Mouse (Mus musculus) c-Kit-positive CD71-positive TER-119-positive erythroid progenitor cells, embryonic 14.5 days (primary cell): Measurements from ENCODE around the gene Catsperz.
A peak's percentile ranks its signal among the peaks of the same experiment; 100 is the strongest.

Experiments
- DNase-seq: peaks from one replicate; pipeline ENCODE4 v3.0.0-alpha.2; 2013; ENCODE audit warnings: low spot score

Gene Catsperz

DNA sequence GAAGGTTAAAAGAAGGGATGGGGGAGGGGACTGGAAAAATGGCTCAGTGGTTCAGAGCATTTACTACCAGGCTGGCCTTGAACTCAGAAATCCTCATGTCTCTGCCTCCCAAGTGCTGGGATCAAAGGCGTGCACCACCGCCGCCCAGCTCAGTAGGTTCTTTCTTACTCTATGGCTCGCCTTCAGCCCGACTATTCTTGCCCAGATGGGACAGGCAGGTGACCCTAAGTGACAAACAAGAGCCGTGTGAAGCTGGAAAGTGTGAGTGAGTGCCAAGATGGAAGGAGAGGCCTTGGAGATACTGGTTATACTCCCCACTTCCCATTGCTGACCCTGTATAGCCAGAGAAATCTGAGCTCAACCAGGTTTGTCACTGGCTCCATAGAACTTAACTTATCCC lies 18.5 kb upstream of the Catsperz start:
- no peak for DNase-seq

DNA sequence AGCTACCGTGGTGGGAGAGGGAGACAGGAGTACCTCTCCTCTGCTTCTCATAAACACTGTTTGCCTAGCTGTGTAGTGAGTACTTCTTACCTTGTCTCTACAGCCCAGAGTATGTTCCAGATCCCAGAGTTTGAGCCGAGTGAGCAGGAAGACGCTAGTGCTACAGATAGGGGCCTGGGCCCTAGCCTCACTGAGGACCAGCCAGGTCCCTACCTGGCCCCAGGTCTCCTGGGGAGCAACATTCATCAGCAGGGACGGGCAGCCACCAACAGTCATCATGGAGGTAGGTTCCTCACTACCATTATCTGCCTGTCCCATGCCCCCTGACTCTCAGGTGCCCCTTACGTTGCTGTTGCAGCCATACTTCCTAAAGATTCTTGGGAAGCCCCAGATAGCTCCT lies 17.6 kb upstream of the Catsperz start:
- no peak for DNase-seq

DNA sequence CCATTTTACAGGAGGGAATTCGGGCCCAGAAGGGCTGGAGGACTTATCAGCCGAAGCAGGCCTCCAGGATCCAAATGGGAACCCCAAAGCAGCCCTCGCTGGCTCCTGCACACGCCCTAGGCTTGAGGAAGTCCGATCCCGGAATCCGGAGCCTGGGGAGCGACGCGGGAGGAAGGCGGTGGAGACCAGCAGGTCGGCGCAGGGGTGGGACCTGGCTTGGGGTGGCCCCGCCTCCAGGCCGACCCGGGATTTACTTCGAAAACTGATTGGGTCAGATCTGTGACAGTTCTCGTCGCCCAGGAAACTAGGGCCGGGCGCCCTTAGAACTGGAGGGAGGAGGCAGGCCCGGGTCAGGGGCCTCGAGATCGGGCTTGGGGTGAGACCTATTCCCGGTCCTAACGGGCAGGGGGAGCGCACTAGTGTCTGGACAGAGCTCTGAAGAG lies 17.1 kb upstream of the Catsperz start, which contains the start of gene Gpr137:
Gene Gpr137 (minus strand): TSS at position 232 of the 443 bp plus-strand sequence.
- peak; percentile 92 for DNase-seq

DNA sequence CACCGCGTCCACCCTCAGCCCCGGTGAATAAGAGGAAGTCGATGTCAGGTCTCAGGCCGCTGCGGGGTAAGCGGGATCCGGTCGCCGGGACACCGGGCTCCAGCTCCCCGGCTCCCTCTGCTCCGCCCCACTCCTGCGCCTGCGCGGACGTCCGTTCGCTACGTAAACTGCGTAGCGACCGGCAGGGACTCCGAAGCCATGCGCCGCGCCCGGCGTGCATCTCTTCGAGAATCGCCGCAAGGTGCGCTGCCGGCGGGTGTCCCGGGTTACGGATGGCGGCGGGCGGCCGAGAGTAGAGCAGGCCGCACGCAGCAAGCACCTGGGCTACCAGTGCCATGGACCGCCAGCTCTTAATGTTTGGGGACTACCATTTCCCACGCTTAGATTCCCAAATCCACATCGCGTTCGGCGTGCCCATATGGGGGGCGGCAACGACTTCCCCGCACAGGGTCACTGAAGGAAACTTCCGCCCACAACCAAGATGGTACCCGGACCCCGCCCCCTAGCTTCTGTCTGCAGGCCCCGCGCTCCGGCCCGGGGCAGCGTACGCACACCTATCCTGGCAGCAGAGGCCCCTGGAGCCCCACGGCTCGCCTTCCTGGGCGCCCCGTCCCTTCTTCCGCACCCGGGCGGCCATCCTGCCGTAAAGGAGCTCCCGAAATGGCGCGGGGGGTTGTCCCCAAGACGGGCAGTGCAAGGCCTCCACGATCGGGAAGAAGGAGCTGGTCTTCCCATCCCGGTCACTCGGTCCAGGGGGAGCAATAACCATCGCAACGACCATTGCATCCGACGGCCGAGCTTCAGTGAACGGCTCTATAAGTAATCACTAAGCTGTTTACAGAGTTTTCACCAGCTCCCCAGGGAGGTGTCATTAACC lies 16.4 kb upstream of the Catsperz start, which contains the start of gene Bad:
Gene Bad (plus strand): TSS at position 490 of the 877 bp plus-strand sequence.
- DNase-seq = peak; percentile 93

DNA sequence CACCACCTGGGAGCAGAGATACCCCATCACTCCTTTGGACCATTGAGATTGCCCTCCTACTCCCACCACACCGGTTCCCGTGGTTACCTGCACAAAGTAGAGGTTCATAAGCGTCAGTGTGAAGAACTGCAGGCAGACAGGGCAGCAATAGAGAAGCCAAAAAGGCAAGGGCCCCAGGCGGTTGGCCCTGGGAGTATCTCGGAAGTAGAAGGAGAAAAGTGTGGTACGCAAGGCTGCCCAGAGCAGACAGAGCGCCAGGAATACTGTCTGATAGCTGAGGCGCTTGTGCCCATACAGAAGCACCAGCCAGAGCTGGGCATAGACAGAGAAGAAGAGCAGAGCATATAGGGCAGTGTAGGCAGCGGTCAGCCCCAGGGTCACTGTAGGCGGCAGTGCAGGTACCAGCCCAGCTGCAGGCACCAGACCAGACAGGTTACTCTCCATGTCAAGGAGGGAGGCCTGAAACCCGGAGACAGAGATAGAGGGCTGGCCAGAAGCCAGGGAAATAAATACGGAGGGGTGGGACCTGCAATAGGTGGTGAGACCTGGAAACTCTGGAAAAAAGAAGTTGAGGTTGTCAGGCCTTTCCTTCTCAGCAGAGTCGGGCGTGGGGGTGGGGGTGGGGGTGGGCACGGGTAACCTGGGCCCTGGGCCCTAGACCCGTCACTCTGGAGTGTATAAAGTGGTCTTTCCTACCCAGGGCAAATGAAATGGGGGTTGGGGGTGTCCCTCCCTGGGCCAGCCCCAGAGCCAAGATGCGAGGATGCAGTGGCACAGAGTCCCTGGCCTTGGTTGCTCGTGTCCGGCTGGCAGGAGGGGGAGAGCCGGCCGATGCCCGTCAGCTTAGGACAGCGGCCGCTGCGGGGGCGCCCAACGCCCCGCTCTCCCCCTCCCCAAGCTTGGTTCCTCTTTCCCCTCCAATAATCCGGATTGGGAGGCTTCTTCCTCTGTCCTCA lies 15.5 kb upstream of the Catsperz start:
- no peak for DNase-seq

DNA sequence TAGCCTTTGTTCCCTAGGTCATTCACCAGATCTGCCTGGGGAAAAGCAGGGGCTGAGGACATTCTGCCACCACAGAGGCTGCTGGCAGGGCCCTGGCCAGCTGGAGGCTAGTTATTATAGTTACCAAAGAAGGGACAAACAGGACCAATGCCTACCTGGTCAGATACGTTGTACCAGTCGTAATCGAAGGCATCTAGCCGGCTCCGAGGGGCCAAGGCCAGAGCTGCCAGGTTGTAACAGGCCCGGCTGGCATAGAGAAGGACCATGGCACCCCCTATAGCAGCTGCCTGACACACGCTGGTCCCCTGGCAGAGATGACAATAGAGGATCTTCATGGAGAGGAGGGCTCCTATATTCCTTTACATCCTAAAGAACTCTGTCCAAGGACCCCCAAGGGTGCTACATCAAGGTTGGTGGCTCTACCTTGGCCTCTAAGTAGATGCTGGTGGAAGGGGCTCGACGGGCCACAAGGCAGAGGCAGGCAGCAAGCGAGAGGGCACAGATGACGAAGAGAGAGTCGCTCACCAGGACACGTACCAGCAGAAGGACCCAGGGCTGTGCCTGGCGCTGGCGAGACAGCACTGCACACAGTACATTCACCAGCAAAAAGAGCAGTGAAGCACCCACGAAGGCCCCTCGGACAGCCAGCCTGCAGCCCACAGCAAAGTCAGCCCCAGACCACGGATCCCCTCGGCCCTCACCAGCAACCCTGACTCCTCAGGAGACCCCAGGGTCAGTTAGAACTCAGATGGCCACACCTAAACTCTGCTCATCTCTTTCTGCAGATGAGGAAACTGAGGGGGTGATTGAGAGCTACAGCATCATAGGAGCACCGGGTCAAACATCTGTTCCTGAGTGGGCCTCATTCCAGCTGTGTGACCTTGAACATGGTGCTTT lies 14.2 kb upstream of the Catsperz start:
- DNase-seq = no peak

DNA sequence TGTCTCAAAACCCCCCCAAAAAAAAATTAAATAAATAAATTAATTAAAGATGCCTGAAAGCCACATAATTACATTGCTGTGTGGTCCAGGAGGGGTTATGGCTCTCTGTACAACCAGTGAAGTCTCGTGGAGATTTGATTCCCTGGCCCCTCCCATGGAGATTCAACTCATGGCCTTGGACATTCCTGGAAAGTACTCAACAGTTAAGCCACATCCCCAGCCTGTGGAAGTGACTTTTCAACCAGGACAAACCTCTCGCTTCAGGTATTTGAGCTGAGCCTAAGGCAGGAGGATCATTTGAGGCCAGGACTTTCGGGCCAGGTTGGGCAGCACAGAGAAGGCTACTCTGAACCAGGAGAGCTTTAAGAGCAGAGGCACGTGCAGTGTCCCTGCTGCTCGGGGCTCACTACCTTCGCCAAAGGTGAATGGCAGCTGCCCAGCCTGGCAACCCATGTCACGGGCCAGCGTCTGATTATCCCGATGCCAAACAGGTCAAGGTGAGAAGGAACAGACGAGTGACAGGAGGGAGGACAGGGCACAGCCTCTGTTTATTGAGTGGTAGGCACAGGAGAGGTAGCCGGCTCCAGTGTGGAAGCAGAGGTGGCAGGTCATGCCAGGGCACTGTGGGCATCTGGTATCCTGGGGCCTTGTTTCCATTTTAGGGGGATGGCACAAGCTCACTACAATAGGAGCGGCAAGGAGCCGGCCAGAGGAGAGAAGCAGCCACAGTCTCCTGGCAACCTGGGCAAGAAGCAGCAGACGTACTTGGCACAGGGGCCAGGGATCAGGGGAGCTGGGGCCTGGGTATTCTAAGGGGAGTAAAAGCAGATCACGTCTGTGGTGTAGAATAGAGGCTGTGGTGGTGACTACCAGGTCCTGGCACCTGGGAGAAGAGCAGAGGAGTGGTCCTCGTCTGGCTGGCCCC lies 12.6 kb upstream of the Catsperz start:
- DNase-seq = no peak

DNA sequence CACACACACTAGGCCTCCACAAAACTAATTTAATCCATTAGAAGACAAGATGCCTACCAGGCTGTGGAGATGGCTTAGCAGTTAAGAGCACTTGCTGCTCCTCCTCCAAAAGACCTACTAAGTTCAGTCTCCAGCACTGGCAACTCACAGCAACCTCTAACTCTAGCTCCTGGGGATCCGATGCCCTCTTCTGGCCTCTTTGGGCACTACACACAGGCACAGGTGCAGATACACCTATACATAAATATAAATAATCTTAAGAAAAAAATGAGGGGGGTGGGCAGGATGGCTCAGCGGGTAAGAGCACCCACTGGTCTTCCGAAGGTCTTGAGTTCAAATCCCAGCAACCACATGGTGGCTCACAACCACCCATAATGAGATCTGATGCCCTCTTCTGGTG lies 11.1 kb upstream of the Catsperz start:
- peak; percentile 31 for DNase-seq

DNA sequence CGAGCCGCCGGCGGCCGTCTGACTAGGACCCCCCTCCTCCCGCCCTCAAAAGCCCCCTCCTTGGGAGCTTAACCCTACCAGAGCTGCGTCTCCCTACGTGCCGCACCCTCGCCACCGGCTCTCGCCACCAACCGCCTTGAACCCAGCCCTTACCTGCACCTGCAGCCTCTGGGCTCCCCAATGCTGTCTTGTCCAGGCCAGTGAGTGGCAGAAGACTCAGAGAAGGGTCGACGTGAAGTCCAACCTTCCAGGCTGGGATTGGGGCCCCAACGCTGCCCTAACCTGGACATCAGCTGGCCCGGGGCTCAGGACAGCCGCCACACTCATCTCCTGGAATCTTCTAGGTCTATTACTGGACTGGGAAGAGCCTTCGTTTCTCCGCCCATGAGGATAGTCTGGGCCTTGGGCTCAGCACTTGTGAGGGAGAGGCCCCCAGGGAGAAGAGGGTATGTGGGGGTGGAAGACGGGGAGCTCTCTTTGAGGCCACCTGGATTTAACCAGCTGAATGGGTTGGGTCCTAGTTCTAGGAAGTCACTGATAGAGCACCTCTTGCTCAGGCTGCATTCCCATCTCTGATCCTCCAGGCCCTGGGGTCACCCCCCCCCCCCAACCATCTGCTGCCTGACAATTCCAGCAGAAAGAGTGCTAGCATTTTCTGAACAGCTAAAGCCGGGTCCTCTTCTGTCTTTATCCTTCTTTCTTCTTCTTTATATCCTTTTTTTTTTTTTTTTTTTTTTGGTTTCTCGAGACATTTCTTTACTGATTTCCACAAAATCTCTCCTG lies 9.2 kb upstream of the Catsperz start, which contains the start of gene Kcnk4:
Gene Kcnk4 (minus strand): TSS at position 321 of the 783 bp plus-strand sequence.
- DNase-seq = no peak

DNA sequence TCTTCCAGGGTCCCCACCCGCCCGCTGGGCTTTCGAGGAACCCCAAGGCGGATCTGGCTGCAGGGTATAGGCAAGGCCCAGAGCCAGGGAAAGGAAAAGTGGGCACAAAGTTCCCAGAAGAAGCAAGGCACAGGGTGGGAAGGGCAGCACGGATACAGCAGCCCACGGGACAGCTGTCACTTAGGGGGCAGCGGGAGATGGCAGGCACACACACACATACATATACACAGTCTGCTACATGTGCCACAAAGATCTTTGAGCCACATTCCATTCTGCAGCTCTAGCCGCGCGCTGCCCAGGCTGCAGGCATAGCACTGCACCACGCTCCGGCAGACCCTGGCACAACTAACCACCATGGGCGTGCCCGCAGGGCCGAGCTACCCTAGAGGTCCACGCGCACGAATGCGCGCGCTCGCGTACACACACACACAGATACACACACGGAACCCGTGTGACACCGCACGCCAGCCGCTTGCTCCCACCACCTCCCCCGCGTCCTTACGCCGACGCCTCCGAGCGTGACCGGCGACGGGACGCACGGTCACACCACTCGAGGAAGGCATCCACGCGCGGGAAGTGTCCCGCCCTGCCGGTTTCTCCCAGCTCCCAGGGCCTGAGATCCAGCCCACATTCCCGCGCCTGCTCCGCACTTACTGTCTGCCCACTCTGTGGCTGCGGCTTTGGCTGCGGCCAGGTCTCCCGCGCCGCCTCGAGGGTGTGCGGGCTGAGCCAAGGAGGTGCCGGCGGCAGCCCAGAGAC lies 8.4 kb upstream of the Catsperz start:
- no peak for DNase-seq

DNA sequence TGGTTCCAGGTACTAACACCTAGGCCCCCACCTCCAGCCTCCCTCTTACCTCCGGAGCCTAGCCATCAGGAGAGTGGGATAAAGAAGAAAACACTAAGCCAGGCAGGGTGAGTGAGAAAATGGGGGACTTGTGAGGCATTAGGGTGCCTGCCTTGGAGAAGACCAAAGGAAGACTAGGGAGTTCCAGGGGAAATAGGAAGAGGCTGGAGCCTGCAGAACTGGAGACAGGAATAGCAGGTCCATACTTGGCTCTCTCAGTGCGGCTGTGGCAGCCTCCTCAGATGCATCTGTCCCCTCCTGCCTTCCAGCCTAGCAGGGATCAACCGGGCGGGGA lies 7.9 kb upstream of the Catsperz start:
- DNase-seq = no peak

DNA sequence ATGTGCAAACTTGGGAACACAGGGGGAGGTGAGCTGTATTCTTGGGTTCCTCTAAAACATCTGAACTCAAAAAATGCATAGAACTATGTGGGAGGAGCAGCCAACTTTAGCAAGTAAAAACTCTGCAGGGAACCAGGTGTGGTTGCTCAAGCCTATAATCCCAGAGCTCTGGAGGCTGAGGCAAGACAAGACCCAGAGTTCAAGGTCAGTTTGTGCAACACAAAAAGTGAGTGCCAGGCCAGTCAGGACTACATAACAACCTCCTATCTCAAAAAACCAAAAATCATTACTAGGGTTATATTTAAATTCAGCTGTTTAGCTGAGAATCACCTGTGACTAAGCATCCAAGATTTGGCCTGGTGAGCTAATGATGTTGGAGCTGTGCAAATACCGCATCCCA lies 6.8 kb upstream of the Catsperz start:
- DNase-seq = no peak

DNA sequence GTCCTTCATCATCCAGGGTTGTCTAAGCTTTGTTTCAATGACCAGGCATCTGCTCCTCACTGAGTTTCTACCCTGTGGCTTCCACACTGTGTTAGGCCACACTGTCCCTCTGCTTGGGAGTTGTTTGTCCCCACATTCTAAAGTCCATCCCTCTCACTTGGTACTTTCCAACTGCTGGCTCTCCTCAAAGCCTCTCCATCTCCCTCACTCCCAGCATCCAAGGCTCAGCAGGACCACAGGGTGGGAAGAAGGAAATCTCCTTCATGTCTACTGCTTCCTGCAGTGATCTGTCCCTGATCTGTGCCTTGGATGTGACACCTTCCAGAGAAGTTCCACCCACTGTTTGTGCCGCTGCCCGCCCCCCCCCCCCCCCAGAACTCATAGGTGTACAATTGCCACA lies 5.8 kb upstream of the Catsperz start:
- no peak for DNase-seq

DNA sequence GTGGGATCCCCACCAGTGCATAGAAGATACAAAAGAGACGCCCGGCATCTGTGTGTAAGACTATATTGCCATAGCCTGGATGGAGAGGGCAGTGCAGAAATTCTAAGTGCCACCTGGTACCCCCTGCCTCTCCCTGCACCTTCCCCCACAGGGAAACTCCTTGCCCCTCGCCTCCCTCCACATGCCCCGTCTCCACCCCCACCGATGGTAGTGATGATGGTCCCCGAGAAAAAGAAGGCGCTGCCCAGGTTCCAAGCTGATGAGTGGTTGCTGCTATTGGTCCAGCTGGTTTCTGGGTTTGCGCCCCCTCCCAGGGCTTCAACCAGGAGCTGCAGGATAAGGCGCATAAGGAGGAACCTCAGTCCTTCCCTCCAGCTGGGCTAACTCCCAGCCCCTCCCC lies 2.9 kb upstream of the Catsperz start:
- no peak for DNase-seq

DNA sequence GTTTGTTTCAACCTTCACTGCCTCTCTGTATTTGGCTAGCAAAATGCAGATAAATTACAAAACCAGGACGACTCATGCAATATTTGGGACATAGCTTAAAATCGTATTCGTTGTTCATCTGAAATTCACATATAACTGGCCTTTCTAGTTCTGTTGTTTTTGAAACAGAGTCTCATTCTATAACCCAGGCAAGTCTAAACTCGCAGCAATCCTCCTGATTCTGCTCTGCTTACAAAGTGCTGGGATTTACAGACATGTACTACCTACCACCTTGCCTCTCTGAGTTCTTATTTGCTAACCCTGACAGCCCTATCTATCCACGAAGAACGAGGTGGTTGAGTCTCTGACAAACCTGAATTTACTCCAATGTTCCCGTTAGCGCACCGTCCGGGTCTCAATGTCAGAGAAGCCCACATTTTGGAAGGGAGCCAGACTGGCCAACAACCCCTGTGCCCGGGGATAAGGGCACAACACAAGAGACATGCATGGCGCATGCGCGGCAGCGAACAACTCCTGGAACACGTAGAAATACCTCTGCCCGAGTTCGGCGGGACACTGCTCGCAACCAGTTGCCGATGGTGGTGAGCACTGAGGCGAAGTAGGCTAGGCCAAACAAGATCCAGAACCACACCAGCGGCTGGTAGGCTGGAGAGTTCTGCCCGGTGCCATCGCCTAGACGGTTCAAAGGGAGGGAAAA lies 1.5 kb upstream of the Catsperz start:
- no peak for DNase-seq

DNA sequence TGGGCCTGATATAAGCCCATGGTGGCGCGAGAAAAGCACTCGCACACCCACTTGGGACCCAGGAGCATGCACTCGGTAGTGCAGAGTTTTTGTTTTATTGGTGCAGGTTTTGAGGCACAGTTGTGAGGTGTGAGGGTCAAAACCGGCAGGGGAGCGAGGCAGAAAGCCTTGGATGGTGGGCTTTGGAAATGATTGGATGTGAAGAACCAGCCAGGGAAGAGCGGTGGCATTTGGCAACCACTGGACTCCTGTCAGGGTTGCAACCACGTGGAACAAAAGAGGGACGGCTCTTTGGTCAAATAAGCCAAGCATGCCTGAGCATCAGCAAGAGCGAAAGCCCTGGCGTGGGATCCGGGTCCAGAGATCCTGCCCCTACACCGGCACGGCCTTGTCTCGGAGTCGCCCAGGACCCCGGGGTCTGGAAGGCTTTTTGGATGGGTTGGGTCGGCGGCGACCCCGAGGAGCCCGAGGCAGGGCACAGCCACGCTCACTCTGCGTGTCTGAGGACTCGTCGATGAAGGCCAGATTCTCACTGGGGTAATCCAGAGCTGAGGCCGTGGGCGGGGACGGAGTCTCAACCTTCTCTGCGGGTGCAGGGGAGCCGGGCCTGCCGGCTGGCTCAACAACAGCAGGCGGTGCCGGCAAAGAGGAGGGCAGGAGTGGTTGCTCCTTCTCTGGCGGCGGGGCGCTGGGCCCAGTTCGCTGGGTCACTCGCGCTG lies 590 bp upstream of the Catsperz start:
- DNase-seq = no peak

DNA sequence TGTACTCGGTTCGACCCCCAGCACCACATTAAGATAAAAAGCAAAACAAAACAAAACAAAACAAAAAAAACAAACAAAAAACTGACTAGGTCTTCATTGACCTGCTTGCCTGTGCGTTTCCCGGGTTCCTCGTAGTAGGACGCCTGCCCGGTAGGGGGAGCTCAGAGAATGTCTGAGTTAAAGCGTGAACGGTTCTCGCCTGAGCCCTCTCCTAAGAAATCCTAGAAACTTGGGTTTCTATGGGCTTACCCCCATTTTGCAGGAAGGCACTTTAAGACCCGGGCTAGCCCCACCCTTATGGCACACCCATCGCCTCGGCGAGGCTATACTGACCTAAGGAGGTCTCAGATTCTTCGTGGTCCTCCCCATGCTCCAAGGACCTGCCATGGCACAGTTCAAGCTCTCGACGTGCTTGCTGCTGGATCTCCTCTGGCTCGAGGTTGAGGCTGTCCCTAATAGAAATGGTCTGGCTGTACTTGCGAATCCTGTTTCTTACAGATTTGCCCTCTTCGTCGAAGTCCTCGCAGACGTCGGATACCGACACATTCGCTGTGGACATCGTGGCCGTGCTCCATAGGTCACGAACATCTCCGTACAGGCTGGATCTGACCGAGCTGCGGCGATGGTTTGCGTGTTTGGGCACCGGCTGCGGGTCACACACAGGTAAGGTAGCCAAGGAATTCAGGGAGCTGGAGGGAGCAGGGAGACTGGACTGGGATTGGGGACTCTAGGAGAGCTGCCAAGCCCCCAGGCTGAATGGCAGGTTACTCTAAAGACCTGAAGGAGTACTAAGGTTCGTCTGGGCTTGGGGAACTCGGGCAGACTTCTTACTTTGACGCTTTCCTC lies 496 bp downstream of the Catsperz start:
- peak; percentile 64 for DNase-seq
